Mouse (Mus musculus) hindlimb bud, embryonic 11.5 days (tissue): ENCODE measurements at regions not wholly inside any gene's neighbourhood (a gene's known extent, or its start where the extent isn't known, plus 50 kb on each side); places are given as distances from the start of the nearest gene placed in this dataset.

Experiments
- DNase-seq: peaks from one replicate; pipeline ENCODE4 v3.0.0-alpha.2; 2012; ENCODE audit warnings: low read depth, low spot score; ENCODE audit errors: extremely low spot score

GRCm38 (mm10) chr1:120882959-120883549 is 280.8 kb downstream of the En1 start:
- no peak for DNase-seq

GRCm38 (mm10) chr1:120883632-120884031 is 281.4 kb downstream of the En1 start:
- DNase-seq: no peak

GRCm38 (mm10) chr1:120910801-120911200 is 308.6 kb downstream of the En1 start:
- DNase-seq: no peak

- no peak for DNase-seq
Observed at GRCm38 (mm10) chr1:120911962-120912670, 309.9 kb downstream of the En1 start.

GRCm38 (mm10) chr1:120921540-120921939 is 319.3 kb downstream of the En1 start:
- no peak for DNase-seq

GRCm38 (mm10) chr1:120925271-120925670 is 323.1 kb downstream of the En1 start:
- DNase-seq: no peak

- no peak for DNase-seq
Observed at GRCm38 (mm10) chr1:120930141-120930540, 327.9 kb downstream of the En1 start.

GRCm38 (mm10) chr1:120935321-120935720 is 333.1 kb downstream of the En1 start:
- no peak for DNase-seq

GRCm38 (mm10) chr1:120943711-120944110 is 341.5 kb downstream of the En1 start:
- DNase-seq: no peak

GRCm38 (mm10) chr1:120946349-120946748 is 344.1 kb downstream of the En1 start:
- no peak for DNase-seq

GRCm38 (mm10) chr1:120961235-120961634 is 359.0 kb downstream of the En1 start:
- peak; percentile 18 for DNase-seq

- peak; percentile 86 for DNase-seq
Observed at GRCm38 (mm10) chr1:120961984-120962383, 359.8 kb downstream of the En1 start.

GRCm38 (mm10) chr1:120963477-120964178 is 361.4 kb downstream of the En1 start:
- DNase-seq: no peak

GRCm38 (mm10) chr1:120964179-120964517 is 361.9 kb downstream of the En1 start:
- no peak for DNase-seq

GRCm38 (mm10) chr1:120966132-120966531 is 363.9 kb downstream of the En1 start:
- no peak for DNase-seq

GRCm38 (mm10) chr1:120974661-120975060 is 357.7 kb downstream of the Insig2 start:
- no peak for DNase-seq

GRCm38 (mm10) chr1:121004535-121004934 is 327.9 kb downstream of the Insig2 start:
- DNase-seq: no peak

- no peak for DNase-seq
Observed at GRCm38 (mm10) chr1:121005198-121005597, 327.2 kb downstream of the Insig2 start.

- DNase-seq: no peak
Observed at GRCm38 (mm10) chr1:121012126-121012525, 320.3 kb downstream of the Insig2 start.

GRCm38 (mm10) chr1:121013839-121014503 is 318.4 kb downstream of the Insig2 start:
- no peak for DNase-seq

GRCm38 (mm10) chr1:121029375-121029774 is 303.0 kb downstream of the Insig2 start:
- DNase-seq: no peak
